Mouse (Mus musculus) heart, postnatal 4 days (tissue): ENCODE measurements at regions not wholly inside any gene's neighbourhood (a gene's known extent, or its start where the extent isn't known, plus 50 kb on each side); places are given as distances from the start of the nearest gene placed in this dataset.

Experiments used
- DNase-seq: peaks from one replicate; pipeline ENCODE4 v3.0.0; 2021

DNA sequence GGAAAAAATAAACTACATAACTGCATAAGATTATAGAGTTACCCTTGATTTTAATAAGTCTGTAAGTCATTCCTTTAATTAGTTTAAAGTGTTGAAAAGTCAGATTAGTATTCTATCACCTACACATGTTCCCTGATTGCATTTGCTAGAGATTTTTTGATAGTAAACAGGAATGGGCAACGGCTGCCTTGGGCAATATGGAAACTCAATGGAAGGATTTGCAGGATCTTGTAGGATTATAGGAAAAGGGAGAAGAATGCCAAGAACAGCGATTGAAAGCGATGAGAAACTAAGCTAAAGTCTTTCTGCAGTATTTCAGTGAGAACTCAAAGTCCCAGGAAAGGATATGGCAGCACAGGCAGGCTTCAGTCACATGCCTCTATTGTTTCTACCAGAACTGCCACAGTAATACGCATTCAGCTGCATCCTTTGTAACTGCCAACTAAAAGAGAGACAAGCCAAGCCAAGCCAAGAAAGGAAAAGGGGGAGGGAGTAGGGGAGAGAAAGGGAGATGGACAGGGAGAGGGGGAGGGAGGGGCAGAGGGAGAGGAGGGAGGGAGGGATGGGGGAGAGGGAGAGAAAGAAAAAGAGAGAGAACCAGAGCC, 340.3 kb downstream of the Kif16b start:
- DNase-seq: no peak

DNA sequence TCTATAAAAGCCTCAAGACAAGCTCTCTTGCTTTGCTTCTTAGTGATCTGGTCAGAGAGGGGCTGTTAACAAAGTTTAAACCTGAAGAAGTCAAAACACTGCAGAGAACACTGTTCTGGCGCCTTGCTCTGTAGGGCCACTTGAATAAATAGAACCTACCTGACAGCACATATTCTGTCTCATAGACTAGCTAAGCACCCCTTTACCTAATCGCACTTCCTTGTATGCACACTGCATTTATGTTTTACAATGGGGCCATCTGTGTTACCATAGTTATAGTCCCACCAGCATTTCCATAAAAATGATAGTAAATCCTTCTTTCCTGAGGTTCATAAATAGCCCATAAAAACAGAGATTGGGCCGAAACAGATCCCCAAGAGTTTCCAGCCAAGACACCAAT, 340.9 kb downstream of the Kif16b start:
- no peak for DNase-seq

DNA sequence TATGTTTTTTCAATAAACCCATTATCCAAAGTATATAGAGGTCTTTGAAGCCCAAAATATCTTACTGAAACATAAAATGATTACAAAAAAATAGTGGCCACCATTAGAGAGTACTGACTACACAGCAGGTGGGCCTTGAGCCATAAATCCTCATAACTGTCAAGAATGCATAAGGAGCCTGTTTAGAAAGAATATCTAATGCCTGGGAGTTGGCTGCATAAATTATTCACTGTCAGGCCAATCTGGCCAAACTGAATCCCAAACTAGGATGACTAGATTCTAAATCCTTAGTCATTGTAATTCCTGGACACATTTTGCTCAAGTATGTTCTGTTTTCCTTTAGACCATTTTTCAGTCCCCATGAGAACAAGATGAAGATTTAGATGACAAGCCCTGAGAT, 341.4 kb downstream of the Kif16b start:
- DNase-seq: no peak

DNA sequence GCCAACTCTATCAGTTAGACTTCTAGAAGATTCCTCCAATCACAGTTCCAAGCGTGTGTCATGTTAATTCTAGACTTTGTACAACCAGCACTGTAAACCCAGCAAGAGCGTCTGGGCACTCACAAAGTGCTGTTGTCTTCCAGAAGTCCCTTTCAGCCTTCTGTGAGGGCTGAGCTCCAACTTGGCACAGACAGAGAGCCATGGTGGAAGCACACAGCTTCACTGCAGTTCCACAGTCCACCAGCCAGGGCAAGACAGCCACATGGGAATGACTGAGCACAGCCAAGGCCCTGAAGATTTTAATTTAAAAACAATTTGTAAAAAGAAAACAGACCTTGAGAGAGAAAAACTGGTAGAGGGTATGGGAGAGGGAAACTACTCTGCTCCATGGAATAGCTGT, 346.5 kb downstream of the Kif16b start:
- peak; percentile 7 for DNase-seq

DNA sequence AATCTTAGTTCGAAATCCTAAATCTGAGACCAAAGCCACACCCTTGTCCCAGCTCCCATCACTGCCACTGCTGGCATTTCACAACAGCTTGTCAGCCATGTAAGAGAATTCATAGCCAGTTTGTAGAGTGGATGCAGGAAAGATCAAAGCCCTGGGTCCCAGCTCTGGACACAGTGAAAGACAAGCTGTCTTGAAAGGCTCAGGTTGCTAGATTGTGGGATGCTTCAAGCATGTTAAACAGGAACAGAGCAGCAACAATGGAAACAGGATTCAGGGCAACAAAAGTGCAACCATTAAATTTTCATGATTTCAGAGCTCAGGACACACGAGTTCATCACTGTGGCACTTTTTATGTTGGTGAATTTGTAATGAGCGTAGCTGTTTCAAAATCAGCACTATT, 349.6 kb downstream of the Kif16b start:
- no peak for DNase-seq

DNA sequence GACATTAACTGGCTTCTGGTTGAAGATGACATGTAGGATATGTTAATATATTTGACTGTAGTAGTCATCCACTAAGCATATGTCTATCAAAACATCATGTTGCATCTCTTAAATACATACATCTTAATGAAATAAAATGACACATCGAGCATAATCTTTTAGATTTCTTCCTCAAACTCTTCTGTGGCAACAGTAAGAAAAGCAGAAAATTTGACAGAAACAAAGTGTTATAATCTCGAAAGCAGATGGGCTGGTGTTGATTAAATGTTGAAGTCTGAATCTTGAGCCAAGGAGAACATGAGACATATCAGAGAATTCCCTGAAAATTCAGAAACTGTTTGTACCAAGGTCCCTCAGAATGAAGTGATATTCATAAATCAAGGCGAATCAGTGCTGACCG, 352.6 kb downstream of the Kif16b start:
- no peak for DNase-seq

DNA sequence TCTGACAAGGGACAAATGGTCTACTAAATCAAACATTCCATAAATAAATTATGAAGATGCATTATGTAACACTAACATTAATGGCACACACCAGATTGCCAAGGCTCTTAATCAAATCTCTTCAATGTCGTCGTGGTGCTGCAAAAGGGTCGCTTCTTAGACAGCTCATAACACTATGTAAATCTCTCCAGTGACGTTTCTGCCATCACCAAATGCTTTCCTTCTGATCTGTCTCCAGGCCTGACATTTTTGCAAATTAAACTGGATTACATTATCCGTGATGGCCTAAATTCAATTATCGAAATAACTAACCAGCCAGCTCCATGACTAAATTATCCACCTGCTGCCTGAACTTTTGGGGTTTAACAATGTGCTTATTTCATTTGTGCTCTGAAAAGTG, 356.4 kb downstream of the Kif16b start:
- DNase-seq: no peak

DNA sequence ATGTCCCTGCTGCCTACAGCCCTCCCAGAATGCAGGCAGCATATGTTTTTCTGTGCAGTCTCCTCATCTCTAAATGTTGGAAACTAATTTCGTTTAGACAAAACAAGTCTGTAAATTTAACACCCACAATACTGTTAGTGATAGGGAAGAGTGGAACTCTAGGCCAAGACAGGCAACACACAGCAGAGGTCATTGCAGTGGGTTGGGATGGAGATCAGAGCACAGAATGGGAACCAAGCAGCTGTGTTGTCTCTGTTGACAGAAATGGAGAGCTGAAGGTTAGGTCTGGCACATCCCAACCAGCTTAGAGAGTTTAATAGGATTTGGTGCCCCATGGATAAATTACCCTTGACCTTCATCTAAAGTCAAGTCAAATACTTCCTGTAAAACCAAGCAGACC, 361.4 kb downstream of the Kif16b start:
- no peak for DNase-seq

DNA sequence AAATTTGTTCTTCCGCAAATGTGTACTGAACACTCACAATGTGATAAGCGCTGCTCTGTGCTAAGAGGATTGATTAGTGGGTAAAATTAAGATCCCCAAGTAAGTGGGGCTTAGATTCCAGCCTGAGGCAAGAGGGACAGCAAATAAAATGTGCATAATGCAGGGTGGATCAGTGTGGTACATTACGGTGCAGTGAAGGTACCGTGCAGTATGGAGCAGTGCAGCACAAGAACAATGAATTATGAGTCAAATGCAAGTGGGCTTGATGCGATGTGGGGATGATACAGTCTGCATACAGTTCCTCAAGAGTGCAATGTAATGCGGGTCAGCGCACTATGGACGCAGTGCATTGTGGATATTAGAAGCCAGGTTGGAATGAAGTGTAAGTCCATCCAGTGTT, 367.8 kb downstream of the Kif16b start:
- no peak for DNase-seq

DNA sequence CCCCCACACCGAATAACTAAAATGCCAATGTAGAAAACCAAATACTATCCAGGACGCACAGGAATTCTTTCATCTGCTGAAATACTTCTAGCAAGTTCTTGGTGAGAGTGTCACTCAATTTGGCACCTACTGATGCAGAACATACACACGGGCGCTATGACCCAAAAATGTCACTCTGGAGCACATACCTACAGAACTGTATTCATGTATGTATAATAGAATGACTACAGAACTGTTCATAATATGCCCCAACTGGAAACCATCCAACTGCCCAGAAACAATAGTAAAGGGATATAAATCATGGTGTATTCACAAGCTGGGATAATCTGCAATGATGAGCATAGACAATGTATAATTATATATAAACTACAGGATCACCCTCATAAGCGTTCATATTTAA, 378.9 kb downstream of the Kif16b start:
- DNase-seq: no peak

DNA sequence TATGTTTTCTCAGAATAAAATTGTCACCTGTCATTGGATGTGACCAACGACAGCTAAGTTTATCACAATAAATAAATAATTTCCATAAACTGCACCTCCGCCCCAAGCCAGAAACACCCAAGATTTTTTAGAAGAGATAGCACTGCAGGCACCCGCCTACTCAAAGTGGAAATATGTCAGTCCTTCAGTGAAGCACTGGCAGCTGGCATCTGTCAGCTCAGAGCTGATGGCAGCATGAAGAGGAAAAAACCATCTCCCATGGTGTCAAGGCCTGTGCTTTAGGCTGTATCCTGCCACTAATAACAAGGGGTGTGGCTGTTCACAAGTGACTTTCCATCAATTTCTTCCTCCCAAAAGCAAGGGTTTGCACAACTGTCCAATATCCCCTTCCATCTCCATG, 383.6 kb downstream of the Kif16b start:
- no peak for DNase-seq

DNA sequence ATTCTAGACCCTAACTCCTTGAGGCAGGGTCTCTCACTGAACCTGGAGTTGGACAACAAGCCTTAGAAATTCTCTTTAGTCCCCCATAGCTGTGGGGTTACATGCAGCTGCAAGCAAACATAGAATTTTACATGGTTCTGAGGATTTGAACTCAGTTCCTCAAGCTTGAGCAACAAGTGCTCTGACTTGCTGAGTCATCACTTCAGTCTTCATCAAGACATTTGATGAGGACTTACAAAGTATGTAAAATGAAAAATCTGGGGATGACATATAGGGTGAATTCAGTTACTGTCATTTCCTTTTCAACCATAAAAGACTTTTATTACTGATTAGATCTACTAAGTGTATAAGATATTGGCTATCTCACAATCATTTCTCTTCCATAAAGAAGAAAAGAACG, 396.1 kb downstream of the Kif16b start:
- DNase-seq: no peak
